Mouse (Mus musculus): ENCODE results near the gene Tnrc6b. TPM values are rescaled to one million over a fixed set of nuclear protein-coding genes. Genes with fewer than 3 reads are reported as not detected.

Gene Tnrc6b
- total RNA-seq, 1 experiment from 2014 or later = 42.3 TPM

- ATAC-seq (replicated peaks; ENCODE audit: insufficient number of reproducible peaks, low FRiP score, low TSS enrichment, poor library complexity, severe bottlenecking) = 0 out of 2 replicates have a peak, but pooled peaks have one; percentile 47
Observed at GRCm38 (mm10) chr15:80694125-80694910, 16.8 kb upstream of the Tnrc6b start.

GRCm38 (mm10) chr15:80697564-80697963 is 13.5 kb upstream of the Tnrc6b start:
- ATAC-seq (replicated peaks; ENCODE audit: insufficient number of reproducible peaks, low FRiP score, low TSS enrichment, poor library complexity, severe bottlenecking) = 0 out of 2 replicates have a peak, but pooled peaks have one; percentile 16

- ATAC-seq (replicated peaks; ENCODE audit: insufficient number of reproducible peaks, low FRiP score, low TSS enrichment, poor library complexity, severe bottlenecking) = no peak
Observed at GRCm38 (mm10) chr15:80701481-80702257, 9.4 kb upstream of the Tnrc6b start.

- no peak for ATAC-seq (replicated peaks; ENCODE audit: insufficient number of reproducible peaks, low FRiP score, low TSS enrichment, poor library complexity, severe bottlenecking)
Observed at GRCm38 (mm10) chr15:80702910-80703309, 8.2 kb upstream of the Tnrc6b start.

- no peak for ATAC-seq (replicated peaks; ENCODE audit: insufficient number of reproducible peaks, low FRiP score, low TSS enrichment, poor library complexity, severe bottlenecking)
Observed at GRCm38 (mm10) chr15:80703495-80703894, 7.6 kb upstream of the Tnrc6b start.

GRCm38 (mm10) chr15:80704267-80704666 is 6.8 kb upstream of the Tnrc6b start:
- ATAC-seq (replicated peaks; ENCODE audit: insufficient number of reproducible peaks, low FRiP score, low TSS enrichment, poor library complexity, severe bottlenecking) = peak; percentile 83

- ATAC-seq (replicated peaks; ENCODE audit: insufficient number of reproducible peaks, low FRiP score, low TSS enrichment, poor library complexity, severe bottlenecking) = no peak
Observed at GRCm38 (mm10) chr15:80705828-80706549, 5.1 kb upstream of the Tnrc6b start.

- no peak for ATAC-seq (replicated peaks; ENCODE audit: insufficient number of reproducible peaks, low FRiP score, low TSS enrichment, poor library complexity, severe bottlenecking)
Observed at GRCm38 (mm10) chr15:80706596-80706995, 4.5 kb upstream of the Tnrc6b start.

GRCm38 (mm10) chr15:80707088-80707487 is 4.0 kb upstream of the Tnrc6b start:
- ATAC-seq (replicated peaks; ENCODE audit: insufficient number of reproducible peaks, low FRiP score, low TSS enrichment, poor library complexity, severe bottlenecking) = no peak

- no peak for ATAC-seq (replicated peaks; ENCODE audit: insufficient number of reproducible peaks, low FRiP score, low TSS enrichment, poor library complexity, severe bottlenecking)
Observed at GRCm38 (mm10) chr15:80709593-80709992, 1.5 kb upstream of the Tnrc6b start.

GRCm38 (mm10) chr15:80710257-80710607 is 881 bp upstream of the Tnrc6b start:
- no peak for ATAC-seq (replicated peaks; ENCODE audit: insufficient number of reproducible peaks, low FRiP score, low TSS enrichment, poor library complexity, severe bottlenecking)

- ATAC-seq (replicated peaks; ENCODE audit: insufficient number of reproducible peaks, low FRiP score, low TSS enrichment, poor library complexity, severe bottlenecking) = no peak
Observed at GRCm38 (mm10) chr15:80711401-80712151, 463 bp downstream of the Tnrc6b start.

GRCm38 (mm10) chr15:80714299-80714698 is 3.2 kb downstream of the Tnrc6b start:
- ATAC-seq (replicated peaks; ENCODE audit: insufficient number of reproducible peaks, low FRiP score, low TSS enrichment, poor library complexity, severe bottlenecking) = no peak

GRCm38 (mm10) chr15:80716631-80717135 is 5.6 kb downstream of the Tnrc6b start:
- ATAC-seq (replicated peaks; ENCODE audit: insufficient number of reproducible peaks, low FRiP score, low TSS enrichment, poor library complexity, severe bottlenecking) = no peak

- ATAC-seq (replicated peaks; ENCODE audit: insufficient number of reproducible peaks, low FRiP score, low TSS enrichment, poor library complexity, severe bottlenecking) = no peak
Observed at GRCm38 (mm10) chr15:80717431-80717830, 6.3 kb downstream of the Tnrc6b start.

GRCm38 (mm10) chr15:80720249-80720648 is 9.1 kb downstream of the Tnrc6b start:
- no peak for ATAC-seq (replicated peaks; ENCODE audit: insufficient number of reproducible peaks, low FRiP score, low TSS enrichment, poor library complexity, severe bottlenecking)

- ATAC-seq (replicated peaks; ENCODE audit: insufficient number of reproducible peaks, low FRiP score, low TSS enrichment, poor library complexity, severe bottlenecking) = no peak
Observed at GRCm38 (mm10) chr15:80721861-80722260, 10.7 kb downstream of the Tnrc6b start.

- ATAC-seq (replicated peaks; ENCODE audit: insufficient number of reproducible peaks, low FRiP score, low TSS enrichment, poor library complexity, severe bottlenecking) = no peak
Observed at GRCm38 (mm10) chr15:80722366-80722765, 11.3 kb downstream of the Tnrc6b start.
